Comparison of ENCODE assay signal across 8 mouse cellular contexts in the genomic region with DNA sequence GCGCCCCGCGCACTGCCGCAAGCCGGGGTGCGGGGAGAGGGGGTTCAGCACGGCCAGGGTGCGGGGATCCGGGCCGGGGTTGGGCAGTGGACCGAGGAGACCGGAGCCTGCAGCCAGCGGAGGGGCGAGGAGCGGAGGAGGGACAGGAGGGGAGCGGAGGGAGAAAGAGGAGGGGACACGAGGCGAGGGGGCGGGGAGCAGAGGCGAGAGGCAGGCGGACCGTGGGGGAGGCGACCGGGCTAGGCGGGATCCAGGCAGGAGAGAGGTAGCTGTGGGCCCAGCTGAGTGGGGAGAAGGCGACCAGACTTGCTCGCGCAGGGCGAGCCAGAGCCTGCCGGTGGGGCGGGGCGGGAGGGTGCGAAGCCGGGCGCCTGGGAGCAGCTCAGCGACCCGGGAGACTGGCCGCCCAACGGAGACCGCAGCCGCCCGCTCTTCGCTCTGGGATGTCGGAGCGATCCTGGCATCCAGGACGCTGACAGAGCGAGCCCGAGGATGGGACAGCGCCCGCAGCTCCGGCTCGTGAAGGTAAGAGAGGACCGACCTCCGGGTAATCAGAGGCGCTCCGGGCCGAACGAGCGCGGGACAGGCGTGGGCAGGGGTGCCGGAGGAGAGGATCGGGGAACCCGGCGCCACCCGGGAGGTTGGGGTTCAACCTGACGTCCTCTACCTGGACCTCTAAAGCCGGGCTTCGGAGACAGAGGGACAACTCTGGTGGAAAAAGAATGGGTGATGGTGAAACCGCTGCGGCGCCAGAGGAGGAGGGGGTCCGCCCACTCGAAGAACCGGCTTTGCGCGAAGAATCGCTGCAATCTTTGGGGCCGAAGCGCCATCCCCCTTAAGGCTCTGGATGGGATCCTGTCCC. TPM values are rescaled to one million over a fixed set of nuclear protein-coding genes. Genes with fewer than 3 reads are reported as not detected.
A peak's percentile ranks its signal among the peaks of the same experiment; 100 is the strongest.
DNase-seq lines count a peak whose midpoint lies in the region; ATAC-seq and TF ChIP-seq lines count a peak whose summit lies in the region.

A gene (plus strand): TSS at position 276 of the 862 bp plus-strand sequence.

- no peak within 1 kb of the TSS for H3K27ac ChIP-seq in heart, postnatal 0 days (ENCODE audit: low read depth)
- H3K27ac ChIP-seq in hindbrain, embryonic 14.5 days, result peak within 1 kb of the TSS; percentile 69
- no peak within 1 kb of the TSS for H3K27ac ChIP-seq in liver, embryonic 12.5 days

- H3K27me3 ChIP-seq in heart, postnatal 0 days (ENCODE audit: control insufficient read depth, insufficient read depth, low read length), result peaks cover 73% of the 10 kb centered on the region
- H3K27me3 ChIP-seq in hindbrain, embryonic 14.5 days (ENCODE audit: control insufficient read depth, insufficient read depth, low read length), result peaks cover 39% of the 10 kb centered on the region
- H3K27me3 ChIP-seq in liver, embryonic 12.5 days (replicated peaks), result peaks cover 86% of the 10 kb centered on the region

- H3K9ac ChIP-seq in heart, postnatal 0 days (replicated peaks; ENCODE audit: low read depth, low read length), result no peak within 1 kb of the TSS
- H3K9ac ChIP-seq in hindbrain, embryonic 14.5 days, result peak within 1 kb of the TSS; percentile 77
- no peak within 1 kb of the TSS for H3K9ac ChIP-seq in liver, embryonic 12.5 days

- no peak for ATAC-seq in heart, postnatal 0 days (ENCODE audit: insufficient read depth, low read depth)
- ATAC-seq in hindbrain, embryonic 14.5 days (ENCODE audit: low FRiP score), result peak; percentile 79
- no peak for ATAC-seq in liver, embryonic 12.5 days

- no peaks in the 10 kb centered on the region for H3K9me3 ChIP-seq in heart, postnatal 0 days (replicated peaks; ENCODE audit: control insufficient read depth, low read length)
- H3K9me3 ChIP-seq in hindbrain, embryonic 14.5 days (ENCODE audit: control insufficient read depth, low read length), result no peaks in the 10 kb centered on the region
- no peaks in the 10 kb centered on the region for H3K9me3 ChIP-seq in liver, embryonic 12.5 days (replicated peaks)

- no peak for TF ChIP-seq CTCF in heart, postnatal 0 days (IDR thresholded peaks at IDR 0.05; ENCODE audit: low read depth)

- WGBS in heart, postnatal 0 days, result 1% methylated on average over 70 of the region's 80 CpGs
- WGBS in hindbrain, embryonic 14.5 days, result under 1% methylated on average over 71 of the region's 80 CpGs
- 3% methylated on average over 74 of the region's 80 CpGs for WGBS in liver, embryonic 12.5 days (ENCODE audit: insufficient replicate concordance)

- no peaks in the 10 kb centered on the region for H3K36me3 ChIP-seq in heart, postnatal 0 days (replicated peaks; ENCODE audit: control insufficient read depth, insufficient read depth, low read length)
- H3K36me3 ChIP-seq in hindbrain, embryonic 14.5 days (replicated peaks; ENCODE audit: control insufficient read depth, insufficient read depth), result no peaks in the 10 kb centered on the region
- H3K36me3 ChIP-seq in liver, embryonic 12.5 days, result no peaks in the 10 kb centered on the region

- peak within 1 kb of the TSS; percentile 35 for H3K4me3 ChIP-seq in heart, postnatal 0 days (ENCODE audit: low read depth, low read length)
- peak within 1 kb of the TSS; percentile 54 for H3K4me3 ChIP-seq in hindbrain, embryonic 14.5 days (replicated peaks; ENCODE audit: low read length)
- H3K4me3 ChIP-seq in liver, embryonic 12.5 days, result peak within 1 kb of the TSS; percentile 41

- DNase-seq in heart, postnatal 0 days (ENCODE audit: low spot score), result no peak
- no peak for DNase-seq in heart, postnatal 25 days (ENCODE audit: low spot score)
- peak; percentile 72 for DNase-seq in R1 (ENCODE audit: low read depth, low spot score)
- peak; percentile 70 for DNase-seq in embryo, embryonic 10.5 days (ENCODE audit: low spot score)
- no peak for DNase-seq in hindbrain, embryonic 14.5 days (ENCODE audit: low spot score)
- DNase-seq in right cerebral cortex, postnatal 25 days, result peak; percentile 65
- no peak for DNase-seq in gastrocnemius, adult 8-10 months (ENCODE audit: low spot score in 2 of 2)

- no peak for TF ChIP-seq EP300 in heart, postnatal 0 days (IDR thresholded peaks at IDR 0.05; ENCODE audit: low read depth)

- peak within 1 kb of the TSS; percentile 53 for H3K4me2 ChIP-seq in heart, postnatal 0 days (ENCODE audit: low read depth, low read length)
- H3K4me2 ChIP-seq in hindbrain, embryonic 14.5 days (replicated peaks), result peak within 1 kb of the TSS; percentile 87
- peak within 1 kb of the TSS; percentile 62 for H3K4me2 ChIP-seq in liver, embryonic 12.5 days

- no peaks in the 10 kb centered on the region for H3K4me1 ChIP-seq in heart, postnatal 0 days (ENCODE audit: control insufficient read depth, insufficient read depth)
- 0 out of 2 replicates have a peak, but pooled peaks cover 5% of the 10 kb centered on the region for H3K4me1 ChIP-seq in hindbrain, embryonic 14.5 days (replicated peaks; ENCODE audit: control insufficient read depth, insufficient read depth, low read length)
- peaks cover 5% of the 10 kb centered on the region; the same call in 1 of the 2 replicates for H3K4me1 ChIP-seq in liver, embryonic 12.5 days

- intact Hi-C loops in heart, postnatal 25 days (cut with DNase I), result no loop called here

RNA-seq across cellular contexts. Expression of the gene that starts here (rescaled TPM):
- not detected in 2 replicates for total RNA-seq in heart, postnatal 0 days (2014; rRNA removed; ENCODE audit: low replicate concordance)
- polyA plus RNA-seq in heart, postnatal 0 days (2015; fragmentation: Nextera tagmentation; extraction: Ambion mirVana), result not detected in 2 replicates
- not detected for total RNA-seq in heart, postnatal 25 days (2021)
- 6.7 and 7.3 TPM in 2 replicates for polyA plus RNA-seq in hindbrain, embryonic 14.5 days (2014; fragmentation: Nextera tagmentation; extraction: Ambion mirVana)
- polyA plus RNA-seq in liver, embryonic 12.5 days (2016; fragmentation: Nextera tagmentation; extraction: Ambion mirVana), result not detected in 2 replicates
- total RNA-seq in gastrocnemius, adult 8-10 months (2022), result not detected

Comparison
In these comparisons a context has a peak if more than half of its experiments do, and no peak if none do; other contexts are left out.
1. DNase-seq: peak in R1 (single experiment), embryo, embryonic 10.5 days (single experiment) and right cerebral cortex, postnatal 25 days (single experiment); none in heart, postnatal 0 days (single experiment), heart, postnatal 25 days (single experiment), hindbrain, embryonic 14.5 days (single experiment) and gastrocnemius, adult 8-10 months (0 of 2).
2. Peak in every context shown above with its lines, with median percentiles within 50 percentile points of each other: H3K4me2 ChIP-seq and H3K4me3 ChIP-seq.